In genomic region chr4:106955729-106956712, GRCm38 (mm10) we compare ENCODE assay signal across 9 mouse cellular contexts. TPM values are rescaled to one million over a fixed set of nuclear protein-coding genes. Genes with fewer than 3 reads are reported as not detected.
DNase-seq lines count a peak whose midpoint lies in the region; ATAC-seq and TF ChIP-seq lines count a peak whose summit lies in the region.
"Had no signal": no experiment of that assay in that cellular context is flagged by ENCODE, and none has a peak within 500 bp of the region (broad histone marks: within the 10 kb centered on the region; RNA-seq: fewer than 3 reads in every experiment).

No protein-coding gene starts in this region.

- no peak for DNase-seq in limb, embryonic 10.5 days (ENCODE audit: low spot score)
- DNase-seq in cerebellum, postnatal 25 days: peak; percentile 73 to 77
- DNase-seq in layer of hippocampus, postnatal 36 days: peak; percentile 72 to 77
- peak; percentile 42 for DNase-seq in lung, postnatal 25 days (ENCODE audit: low spot score)
- no peak for DNase-seq in B cell, adult 2 months

- no peak for TF ChIP-seq CTCF in small intestine, adult 2 months (IDR thresholded peaks at IDR 0.05; ENCODE audit: extremely low read depth, insufficient read length, insufficient replicate concordance, low read depth, low read length)

- no peak for ATAC-seq in limb, embryonic 12.5 days (ENCODE audit: insufficient number of reproducible peaks, insufficient read depth, low FRiP score, low TSS enrichment, low read depth)
- ATAC-seq in heart, embryonic 14.5 days (ENCODE audit: insufficient number of reproducible peaks, insufficient read depth, low FRiP score, low read depth): peak; percentile 18; the same call in 1 of the 2 replicates

- WGBS in limb, embryonic 12.5 days: 56% methylated on average over 19 of the region's 19 CpGs
- 58% methylated on average over 19 of the region's 19 CpGs for WGBS in limb, embryonic 10.5 days
- 40% methylated on average over 19 of the region's 19 CpGs for WGBS in heart, embryonic 14.5 days
- WGBS in small intestine, adult 2 months: 21% methylated on average over 19 of the region's 19 CpGs

- no peaks in the 10 kb centered on the region for H3K9me3 ChIP-seq in limb, embryonic 12.5 days
- no peaks in the 10 kb centered on the region for H3K9me3 ChIP-seq in limb, embryonic 10.5 days (replicated peaks)
- H3K9me3 ChIP-seq in heart, embryonic 14.5 days (ENCODE audit: control insufficient read depth, low read length): no peaks in the 10 kb centered on the region
- H3K9me3 ChIP-seq: limb, embryonic 13.5 days had no signal

- H3K4me3 ChIP-seq in limb, embryonic 12.5 days (replicated peaks): no peak overlapping the region
- no peak overlapping the region for H3K4me3 ChIP-seq in limb, embryonic 10.5 days
- H3K4me3 ChIP-seq in heart, embryonic 14.5 days (ENCODE audit: control insufficient read depth in 1 of 2, insufficient read depth in 1 of 2, low read depth in 1 of 2, low read length in 2 of 2): no peak overlapping the region
- no peak overlapping the region for H3K4me3 ChIP-seq in small intestine, adult 2 months (ENCODE audit: low read depth, low read length)
- H3K4me3 ChIP-seq: limb, embryonic 13.5 days had no signal

- no peaks in the 10 kb centered on the region for H3K27me3 ChIP-seq in limb, embryonic 12.5 days
- H3K27me3 ChIP-seq in limb, embryonic 10.5 days (ENCODE audit: low read depth, poor library complexity, severe bottlenecking): no peaks in the 10 kb centered on the region
- no peaks in the 10 kb centered on the region for H3K27me3 ChIP-seq in heart, embryonic 14.5 days (ENCODE audit: control insufficient read depth, insufficient read depth, low read length)
- no peaks in the 10 kb centered on the region for H3K27me3 ChIP-seq in small intestine, adult 2 months (ENCODE audit: control insufficient read depth, insufficient read depth, low read length)
- H3K27me3 ChIP-seq: limb, embryonic 13.5 days had no signal

- H3K4me2 ChIP-seq in limb, embryonic 12.5 days: no peak overlapping the region
- H3K4me2 ChIP-seq in heart, embryonic 14.5 days (ENCODE audit: low read length): peak overlapping the region; percentile 5; the same call in 1 of the 2 replicates
- H3K4me2 ChIP-seq: limb, embryonic 13.5 days had no signal

- peaks cover 79% of the 10 kb centered on the region for H3K4me1 ChIP-seq in limb, embryonic 12.5 days (replicated peaks)
- peaks cover 83% of the 10 kb centered on the region for H3K4me1 ChIP-seq in limb, embryonic 10.5 days
- H3K4me1 ChIP-seq in heart, embryonic 14.5 days (ENCODE audit: control insufficient read depth in 2 of 2, insufficient read depth in 2 of 2, low read length in 2 of 2): peaks cover 28 to 49% of the 10 kb centered on the region in 2 experiments
- peaks cover 43% of the 10 kb centered on the region for H3K4me1 ChIP-seq in small intestine, adult 2 months (ENCODE audit: control insufficient read depth, insufficient read depth, insufficient read length, low read length)

- H3K27ac ChIP-seq in limb, embryonic 12.5 days: peak overlapping the region; percentile 42; the same call in 1 of the 2 replicates
- no peak overlapping the region for H3K27ac ChIP-seq in limb, embryonic 10.5 days
- H3K27ac ChIP-seq in heart, embryonic 14.5 days (replicated peaks in 1 of 2; ENCODE audit: control insufficient read depth in 1 of 2, insufficient read depth in 1 of 2, low read depth in 2 of 2, low read length in 2 of 2): peak overlapping the region in 1 of 2 experiments; percentile 46; a peak in 2 of 4 replicates
- H3K27ac ChIP-seq in small intestine, adult 2 months (ENCODE audit: insufficient read depth, low read depth, low read length): peak overlapping the region; percentile 44; the same call in 1 of the 2 replicates
- H3K27ac ChIP-seq: limb, embryonic 13.5 days had no signal

- peaks cover 35% of the 10 kb centered on the region for H3K36me3 ChIP-seq in limb, embryonic 12.5 days
- H3K36me3 ChIP-seq in limb, embryonic 10.5 days: peaks cover 74% of the 10 kb centered on the region
- 0 out of 2 replicates have a peak, but pooled peaks cover 6% of the 10 kb centered on the region for H3K36me3 ChIP-seq in heart, embryonic 14.5 days (ENCODE audit: control insufficient read depth, insufficient read depth, low read length)
- 0 out of 2 replicates have a peak, but pooled peaks cover 1% of the 10 kb centered on the region for H3K36me3 ChIP-seq in small intestine, adult 2 months (ENCODE audit: control insufficient read depth, insufficient read depth, low read length)

- no peak for TF ChIP-seq POLR2A in small intestine, adult 2 months (IDR thresholded peaks at IDR 0.05; ENCODE audit: low read depth, low read length)

- H3K9ac ChIP-seq in limb, embryonic 12.5 days (replicated peaks): no peak overlapping the region
- H3K9ac ChIP-seq in heart, embryonic 14.5 days (ENCODE audit: low read length): peak overlapping the region; percentile 51
- H3K9ac ChIP-seq: limb, embryonic 13.5 days had no signal

RNA-seq across cellular contexts. Expression of gene Ssbp3, which starts 45.5 kb away (rescaled TPM):
- polyA plus RNA-seq in limb, embryonic 12.5 days (2016; fragmentation: Nextera tagmentation; extraction: Ambion mirVana): 278 and 295 TPM in 2 replicates
- 225 and 250 TPM in 2 replicates for polyA plus RNA-seq in limb, embryonic 10.5 days (2016; fragmentation: Nextera tagmentation; extraction: Ambion mirVana)
- 36.7 and 43.3 TPM in 2 replicates for polyA plus RNA-seq in heart, embryonic 14.5 days (2014; fragmentation: Nextera tagmentation; extraction: Ambion mirVana)
- total RNA-seq in layer of hippocampus, postnatal 36 days (2021): 100 to 1,000 TPM; 144 to 163 TPM
- 11.7 and 21.2 TPM in 2 replicates for polyA plus RNA-seq in small intestine, adult 2 months (2012; rRNA removed)

Comparison
In these comparisons a context has a peak if more than half of its experiments do, and no peak if none do; other contexts are left out.
1. DNase-seq: peak in cerebellum, postnatal 25 days (2 of 2), layer of hippocampus, postnatal 36 days (2 of 2) and lung, postnatal 25 days (single experiment); none in limb, embryonic 10.5 days (single experiment) and B cell, adult 2 months (0 of 2).